Mouse (Mus musculus) urinary bladder, postnatal 36 days (tissue): ENCODE data around the gene Dusp15.

Experiments used
- DNase-seq, 2 experiments: peaks; one replicate each; pipeline ENCODE4 v3.0.0; 2022; ENCODE audit warnings: low spot score in 2 of 2, mixed read lengths in 1 of 2

Dusp15 gene

GRCm38 (mm10) chr2:152906274-152907037 lies 45.0 kb downstream of the Dusp15 start:
- no peak for DNase-seq

GRCm38 (mm10) chr2:152905036-152905829 lies 46.3 kb downstream of the Dusp15 start:
- DNase-seq: no peak

GRCm38 (mm10) chr2:152904127-152904643 lies 47.3 kb downstream of the Dusp15 start:
- no peak for DNase-seq

- DNase-seq: no peak
Observed at GRCm38 (mm10) chr2:152903586-152903985, 47.9 kb downstream of the Dusp15 start.

- no peak for DNase-seq
Observed at GRCm38 (mm10) chr2:152902658-152903057, 48.8 kb downstream of the Dusp15 start.

- DNase-seq: no peak
Observed at GRCm38 (mm10) chr2:152901296-152901695, 50.2 kb downstream of the Dusp15 start.

- DNase-seq: no peak
Observed at GRCm38 (mm10) chr2:152899011-152899410, 52.5 kb downstream of the Dusp15 start.

- DNase-seq: no peak
Observed at GRCm38 (mm10) chr2:152896926-152897325, 54.6 kb downstream of the Dusp15 start.

- DNase-seq: no peak
Observed at GRCm38 (mm10) chr2:152895834-152896233, 55.7 kb downstream of the Dusp15 start.
